Mouse (Mus musculus) adrenal gland, postnatal 10 days (tissue): ENCODE data around the gene Spns1. TPM values are rescaled to one million over a fixed set of nuclear protein-coding genes. Genes with fewer than 3 reads are reported as not detected.
"Not testable (repeated sequence)": the region's sequence is repeated elsewhere in the genome, so short reads cannot be mapped to it uniquely, and the experiment has no call there.

Experiments
- DNase-seq: peaks from one replicate; pipeline ENCODE4 v3.0.0; 2021; ENCODE audit warnings: mixed read lengths
- microRNA-seq: library from miRNA; unstranded; fragments of <30 nt; microRNA quantifications from one replicate; pipeline ENCODE4 v1.2.0, GENCODE M21; 2021
- total RNA-seq, 2 experiments: library from RNA; stranded (reverse); gene quantifications; 2 replicates each; pipeline ENCODE4 v1.2.3; 2021

Spns1 gene
- total RNA-seq, 2 experiments from 2014 or later: 36.6 to 43.9 TPM

GRCm38 (mm10) chr7:126338906-126339305 is 38.3 kb downstream of the Spns1 start:
- DNase-seq: no peak

DNA sequence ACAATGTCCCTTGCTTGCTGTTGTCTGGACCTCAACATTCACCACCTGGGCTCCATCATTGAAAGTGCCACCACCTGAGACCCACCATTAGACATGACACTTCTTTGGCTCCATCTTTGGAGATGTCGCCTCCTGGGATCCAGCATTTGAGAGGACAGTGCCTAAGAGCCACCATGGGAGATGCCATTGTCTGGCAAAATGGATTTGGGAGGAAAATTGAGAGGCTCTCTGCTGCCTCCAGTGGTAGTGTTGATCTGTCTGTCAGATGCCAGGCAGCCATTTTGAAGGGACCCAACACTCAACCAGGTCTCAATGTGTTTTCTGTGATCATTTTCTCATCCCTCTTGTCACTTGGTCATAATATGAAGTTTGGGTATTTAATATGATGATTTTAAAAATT is 41.7 kb downstream of the Spns1 start:
- DNase-seq: no peak

GRCm38 (mm10) chr7:126332691-126333090 is 44.6 kb downstream of the Spns1 start:
- no peak for DNase-seq

- no peak for DNase-seq
Measured at GRCm38 (mm10) chr7:126330693-126331092, 46.6 kb downstream of the Spns1 start.

- no peak for DNase-seq
Measured at GRCm38 (mm10) chr7:126329907-126330645, 47.2 kb downstream of the Spns1 start.

DNA sequence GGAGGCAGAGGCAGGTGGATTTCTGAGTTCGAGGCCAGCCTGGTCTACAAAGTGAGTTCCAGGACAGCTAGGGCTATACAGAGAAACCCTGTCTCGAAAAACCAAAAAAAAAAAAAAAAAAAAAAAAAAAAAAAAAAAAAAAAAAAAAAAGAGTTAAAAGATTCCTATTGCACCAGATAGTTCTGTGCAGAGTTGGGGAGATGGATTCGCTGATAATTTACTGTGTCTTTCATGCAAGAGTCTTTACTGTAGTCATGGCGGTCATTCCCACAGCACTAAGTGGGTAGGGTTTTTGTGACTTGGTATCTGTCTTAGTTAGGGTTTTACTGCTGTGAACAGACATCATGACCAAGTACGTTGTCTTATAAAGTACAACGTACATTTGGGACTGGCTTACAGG is 48.4 kb downstream of the Spns1 start:
- not testable (repeated sequence) for DNase-seq

- DNase-seq: not testable (repeated sequence)
Measured at GRCm38 (mm10) chr7:126325576-126326273, 51.5 kb downstream of the Spns1 start.

- DNase-seq: no peak
Measured at GRCm38 (mm10) chr7:126324791-126325190, 52.5 kb downstream of the Spns1 start.

GRCm38 (mm10) chr7:126323729-126324128 is 53.5 kb downstream of the Spns1 start:
- DNase-seq: peak; percentile 88

Small RNA genes within 50 kb of the gene (microRNA-seq; reads per million reads assigned to microRNA genes)
- gene Mir7058: not detected

Other genes with a start within 250 kb of the Spns1 start
- gene Xpo6, start 176.9 kb downstream of the Spns1 start, total RNA-seq: 10 to 100 TPM; 68.7 to 91.2 TPM
- gene Sbk1, start 104.8 kb downstream of the Spns1 start, total RNA-seq: 10 to 100 TPM; 40.7 to 52.5 TPM
- 1 to 10 TPM; 4.0 to 4.1 TPM for gene Lat, start 7.9 kb downstream of the Spns1 start, total RNA-seq
- 1 to 10 TPM; 6.9 to 7.3 TPM for gene Nfatc2ip, start 19.3 kb upstream of the Spns1 start, total RNA-seq
- gene Cd19, start 37.4 kb upstream of the Spns1 start, total RNA-seq: 1 to 10 TPM; 4.0 to 4.9 TPM
- gene Rabep2, start 51.3 kb upstream of the Spns1 start, total RNA-seq: 10 to 100 TPM; 26.5 to 42.3 TPM
- 100 to 1,000 TPM; 189 to 579 TPM for gene Atp2a1, start 85.7 kb upstream of the Spns1 start, total RNA-seq
- 10 to 100 TPM; 47.5 to 53.4 TPM for gene Sh2b1, start 98.0 kb upstream of the Spns1 start, total RNA-seq
- 100 to 1,000 TPM; 215 to 222 TPM for gene Tufm, start 109.9 kb upstream of the Spns1 start, total RNA-seq
- 10 to 100 TPM; 65.0 to 84.5 TPM for gene Atxn2l, start 126.0 kb upstream of the Spns1 start, total RNA-seq
- gene Eif3c, start 189.0 kb upstream of the Spns1 start, total RNA-seq: 100 to 1,000 TPM; 214 to 223 TPM
- 1 to 10 TPM; 2.1 to 2.2 TPM for gene Apobr, start 207.5 kb upstream of the Spns1 start, total RNA-seq
- 10 to 100 TPM; 26.1 to 36.1 TPM for gene Cln3, start 208.4 kb upstream of the Spns1 start, total RNA-seq
- not detected for gene Il27, start 217.5 kb upstream of the Spns1 start, total RNA-seq